Mouse (Mus musculus) ovary, postnatal 14 days (tissue): ENCODE results near the gene Pes1.
"Not testable (repeated sequence)": the region's sequence is repeated elsewhere in the genome, so short reads cannot be mapped to it uniquely, and the experiment has no call there.

Experiments
- DNase-seq: peaks from one replicate; pipeline ENCODE4 v3.0.0; 2022; ENCODE audit warnings: low spot score

Pes1 gene

DNA sequence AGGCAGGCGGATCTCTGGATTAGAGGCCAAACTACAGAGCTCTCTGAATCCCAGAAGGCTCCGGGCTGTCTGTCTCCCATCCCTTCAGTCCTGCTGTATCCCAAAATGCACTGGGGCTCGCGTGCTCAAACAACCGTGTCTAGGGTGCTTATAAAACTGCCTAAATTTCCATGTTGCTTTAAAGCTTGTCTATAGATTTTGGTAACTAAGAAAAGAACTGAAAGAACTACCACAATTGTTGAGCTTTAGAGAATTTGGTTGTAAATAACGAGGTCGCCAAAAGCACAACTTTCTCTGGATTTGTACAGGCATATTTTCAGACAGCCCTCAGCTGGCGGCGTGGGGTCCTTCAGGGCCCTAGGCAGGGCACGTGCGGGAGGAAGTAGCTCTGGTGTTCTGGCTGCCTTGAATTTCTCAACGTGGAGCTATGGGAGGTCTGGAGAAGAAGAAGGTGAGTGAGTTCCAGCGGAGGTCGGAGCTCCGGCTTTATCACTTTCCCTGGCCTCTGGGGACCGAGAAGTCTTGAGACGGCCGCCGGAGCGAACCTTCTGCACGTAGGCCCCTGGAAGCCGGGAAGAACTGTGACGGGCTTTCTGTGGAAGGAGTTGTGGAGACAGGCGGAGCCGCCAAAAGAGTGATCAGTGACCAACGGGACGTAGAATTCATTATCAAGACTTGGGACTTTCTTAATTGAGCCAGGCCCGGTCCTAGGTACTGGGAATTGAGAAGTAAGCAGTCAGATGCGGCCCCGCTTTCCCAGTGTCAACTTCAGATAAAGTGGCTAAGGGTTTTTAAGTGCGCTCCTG lies at the start of gene Pes1:
TSS of gene Pes1 (plus strand) at position 366 of the 806 bp plus-strand sequence.
- peak; percentile 67 for DNase-seq

DNA sequence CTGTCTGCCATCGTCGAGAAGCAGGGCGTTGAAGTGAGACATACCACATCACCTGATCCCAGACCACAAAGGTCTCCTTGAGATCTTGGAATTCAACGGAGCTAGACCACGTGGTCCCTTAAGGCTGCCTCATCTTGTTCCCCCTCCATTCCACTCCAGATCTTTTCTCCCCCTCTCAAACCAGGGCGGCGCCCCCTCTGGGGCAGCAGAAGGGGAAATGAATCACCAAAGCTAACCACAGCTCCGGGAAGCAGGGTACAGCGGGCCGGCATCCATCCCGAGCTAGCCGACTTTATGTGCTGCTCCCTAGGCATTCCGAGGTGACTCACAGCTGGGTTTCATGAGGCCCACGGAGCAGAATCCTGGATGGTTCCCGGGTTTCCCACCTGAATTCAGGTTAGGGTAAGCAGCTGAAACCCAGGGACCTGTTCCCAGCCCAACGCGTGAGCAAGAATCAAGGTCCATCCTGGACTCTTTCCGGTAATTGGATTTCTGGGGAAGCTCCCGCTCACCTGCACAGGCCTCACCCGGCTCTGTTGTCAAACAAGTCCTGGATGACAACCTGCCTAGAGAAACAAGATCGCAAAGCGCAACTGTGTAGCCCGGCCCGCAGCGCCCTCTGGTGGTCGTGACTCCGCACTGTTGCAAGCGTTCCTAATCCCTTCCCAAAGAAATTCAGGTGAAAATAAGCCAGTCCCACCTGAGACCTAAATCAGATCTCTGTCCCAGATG lies 49.5 kb upstream of the Pes1 start, which contains the start of gene Slc35e4:
TSS of gene Slc35e4 (minus strand) at position 556 of the 732 bp plus-strand sequence.
- DNase-seq, result peak; percentile 77

DNA sequence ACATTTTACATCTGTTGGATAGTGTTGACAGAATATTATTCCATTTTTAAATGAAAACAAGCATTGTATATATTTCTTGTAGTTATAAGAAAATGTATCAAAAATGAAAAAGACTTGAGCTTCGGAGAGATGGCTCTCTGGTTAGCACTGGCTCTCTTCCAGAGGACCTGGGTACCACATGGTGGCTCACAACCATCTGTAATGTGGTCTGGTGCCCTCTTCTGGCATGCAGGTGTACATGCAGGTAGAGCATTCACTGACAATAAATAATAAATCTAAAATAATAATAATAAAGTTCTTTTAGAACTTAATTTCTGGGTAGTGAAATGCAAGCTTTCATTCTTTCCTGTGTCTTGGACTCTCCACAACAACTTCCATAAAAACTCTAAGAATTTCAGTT lies 45.0 kb upstream of the Pes1 start:
- DNase-seq, result no peak

DNA sequence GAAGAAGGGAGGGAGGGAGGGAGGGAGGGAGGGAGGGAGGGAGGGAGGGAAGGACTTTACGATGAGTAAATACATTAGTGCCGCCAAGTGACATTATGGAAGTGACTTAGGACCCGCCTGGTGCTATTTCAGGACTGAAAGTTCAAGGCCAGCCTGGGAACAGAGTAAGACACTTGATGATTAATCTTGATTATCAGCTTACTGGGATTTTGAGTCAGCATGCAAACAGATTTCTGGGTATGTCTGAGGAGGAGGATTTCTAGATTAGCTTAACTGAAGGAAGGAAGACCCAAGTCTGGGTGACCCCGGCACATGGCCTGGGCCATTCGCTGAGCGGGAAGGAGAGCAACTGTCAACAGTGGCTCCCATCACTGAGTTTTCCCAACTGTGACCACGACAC lies 43.3 kb upstream of the Pes1 start:
- DNase-seq, result no peak

DNA sequence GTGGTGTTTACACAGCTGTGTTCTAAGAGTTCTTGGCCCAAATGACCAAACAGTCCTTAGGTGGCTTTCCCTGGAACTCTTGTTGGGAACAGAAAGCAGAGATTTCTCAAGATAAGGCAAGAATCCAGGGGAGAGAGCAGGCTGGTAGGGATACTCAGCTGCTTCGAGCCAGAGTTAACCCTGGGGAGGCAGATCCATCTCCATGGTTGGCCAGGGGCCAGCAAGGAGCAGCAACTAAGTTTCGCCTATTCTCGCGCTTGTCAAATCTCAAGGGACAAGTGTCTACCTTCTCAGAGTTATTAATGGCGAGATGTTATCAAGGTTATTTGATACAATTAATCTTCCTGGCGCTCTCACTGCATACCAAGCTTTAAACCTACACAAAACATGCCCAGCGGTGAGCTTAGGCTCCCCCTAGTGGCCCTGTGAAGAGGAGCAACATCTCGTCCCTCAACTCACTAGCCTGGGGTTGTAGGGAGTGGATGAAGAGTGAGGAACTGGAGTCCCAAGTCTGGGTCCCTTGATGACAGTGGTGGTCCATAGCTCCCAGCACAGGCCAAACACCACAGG lies 42.4 kb upstream of the Pes1 start:
- DNase-seq, result no peak

DNA sequence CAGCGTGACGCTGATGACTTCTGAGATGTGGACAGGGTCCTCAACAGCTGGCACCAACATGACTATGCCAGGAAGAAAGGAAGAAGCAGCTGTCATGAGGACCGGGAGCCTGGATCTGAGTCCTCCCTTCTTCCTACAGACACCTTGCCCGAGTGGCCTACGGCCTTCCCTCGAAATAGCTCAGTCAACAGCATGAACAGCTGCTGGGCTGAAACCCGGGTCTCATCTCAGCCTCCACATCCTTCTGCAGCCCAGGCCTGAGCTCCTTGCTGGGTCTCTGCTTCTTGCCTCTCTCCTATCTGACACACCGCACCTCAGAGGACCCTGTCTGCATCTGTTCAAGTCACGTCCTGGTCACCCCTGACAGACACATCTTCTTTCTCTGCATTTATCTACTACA lies 41.7 kb upstream of the Pes1 start:
- DNase-seq, result no peak

DNA sequence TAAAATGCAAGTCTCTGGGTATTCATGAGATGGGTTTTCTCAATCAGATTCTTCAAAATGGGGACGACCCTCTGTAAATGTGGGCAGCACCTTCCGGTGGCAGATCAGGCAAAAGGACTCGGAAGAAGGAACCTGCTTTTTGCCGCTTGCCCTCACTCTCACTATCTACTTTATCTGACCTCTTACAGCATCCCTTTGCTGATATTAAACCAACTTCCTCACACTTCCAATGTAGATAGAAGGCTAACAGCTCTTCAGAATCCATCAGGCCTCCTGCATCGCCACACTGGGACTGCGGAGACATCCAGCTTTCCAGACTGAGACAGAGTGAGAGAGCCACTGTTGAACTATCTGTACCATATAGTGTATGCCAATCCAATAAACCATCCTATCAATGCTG lies 41.0 kb upstream of the Pes1 start:
- no peak for DNase-seq

DNA sequence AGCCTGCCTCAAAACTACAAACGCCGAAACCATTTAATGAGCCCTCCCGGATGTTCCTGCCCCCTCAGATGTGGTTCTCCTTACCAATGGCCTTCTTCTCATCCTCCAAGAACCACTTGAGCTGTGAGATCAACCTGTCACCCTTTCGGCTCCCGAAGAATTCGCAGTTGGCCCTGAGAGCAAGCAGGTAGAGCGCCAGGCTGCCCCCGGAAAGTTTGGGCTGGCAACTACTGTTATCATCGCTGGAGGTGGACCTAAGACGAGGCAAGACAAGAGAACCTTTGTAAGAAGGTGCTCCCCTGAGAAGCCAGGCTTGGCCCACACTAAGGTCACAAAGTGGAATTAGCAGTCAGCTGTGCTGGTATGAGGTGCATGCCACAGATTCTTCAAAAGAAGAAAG lies 37.9 kb upstream of the Pes1 start:
- no peak for DNase-seq

DNA sequence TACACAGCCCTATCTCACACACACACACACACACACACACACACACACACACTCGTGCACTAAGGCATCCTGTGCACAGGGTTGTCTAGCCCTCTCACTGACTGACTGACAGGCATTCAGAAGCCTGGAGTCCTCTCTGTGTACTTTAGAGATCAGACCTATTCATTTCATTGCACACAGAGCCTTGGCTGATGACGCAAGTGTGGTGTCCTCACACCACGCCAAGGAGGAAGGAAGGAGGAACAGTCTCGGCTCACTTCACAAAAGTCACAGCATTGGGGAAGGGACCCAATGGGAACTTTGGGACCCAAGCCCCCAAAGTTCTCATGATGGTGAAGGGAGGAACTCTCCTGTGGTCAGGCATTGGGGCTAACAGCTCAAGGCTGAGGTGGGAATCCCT lies 33.8 kb upstream of the Pes1 start:
- no peak for DNase-seq

DNA sequence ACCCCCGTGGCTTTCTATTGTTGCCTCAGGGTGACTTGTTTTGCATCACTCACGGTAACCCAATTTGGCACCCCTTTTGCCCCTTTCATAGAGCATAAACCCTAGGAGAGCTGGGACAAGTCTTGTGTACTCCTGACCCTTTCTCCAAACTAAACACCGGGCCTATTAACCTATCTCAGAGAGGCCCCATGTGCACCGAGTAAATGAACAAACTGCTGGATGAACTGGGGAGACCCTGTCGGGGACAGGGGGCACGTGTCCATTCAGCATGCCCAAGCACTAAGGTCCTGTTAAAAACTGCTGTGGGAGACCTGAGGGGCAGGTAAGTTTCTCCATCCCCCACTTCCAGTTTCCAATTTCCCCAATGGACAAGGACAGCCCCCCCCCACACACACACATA lies 32.8 kb upstream of the Pes1 start:
- DNase-seq, result no peak

DNA sequence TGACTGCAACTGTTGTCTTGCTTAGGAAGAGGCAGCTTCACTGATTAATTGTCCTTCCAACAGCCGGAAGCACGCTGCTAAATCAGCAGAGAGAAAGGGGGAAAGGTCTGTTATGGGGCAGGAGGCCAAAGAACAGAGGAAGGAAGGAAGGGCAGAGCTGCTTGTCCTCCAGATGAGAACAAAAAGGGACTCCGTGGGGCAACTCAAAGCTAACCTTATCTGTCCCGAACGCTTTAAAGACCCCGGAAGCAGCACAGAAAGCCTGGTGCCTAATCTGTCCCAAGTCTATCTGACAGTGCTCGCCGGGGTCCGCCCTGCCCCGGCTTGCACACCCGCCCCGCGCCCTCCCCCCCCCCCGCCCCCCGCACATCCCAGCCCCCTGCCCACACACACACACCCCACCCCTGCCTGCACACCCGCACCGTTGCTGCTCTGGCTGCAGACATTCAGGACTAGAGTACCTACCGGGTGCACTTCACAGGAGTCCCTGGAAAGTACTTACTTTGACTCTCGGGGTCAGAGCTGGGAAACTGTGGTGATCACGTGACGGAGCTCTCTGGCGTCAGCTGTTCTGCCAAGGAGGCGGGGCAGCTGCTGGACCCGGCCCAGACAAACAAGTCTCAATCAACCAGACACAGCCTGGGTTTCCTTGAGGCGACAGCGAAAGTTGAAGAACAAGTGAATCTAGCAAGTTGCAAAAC lies 32.1 kb upstream of the Pes1 start, which contains the start of gene Tcn2:
TSS of gene Tcn2 (minus strand) at position 649 of the 701 bp plus-strand sequence.
- peak; percentile 68 for DNase-seq

DNA sequence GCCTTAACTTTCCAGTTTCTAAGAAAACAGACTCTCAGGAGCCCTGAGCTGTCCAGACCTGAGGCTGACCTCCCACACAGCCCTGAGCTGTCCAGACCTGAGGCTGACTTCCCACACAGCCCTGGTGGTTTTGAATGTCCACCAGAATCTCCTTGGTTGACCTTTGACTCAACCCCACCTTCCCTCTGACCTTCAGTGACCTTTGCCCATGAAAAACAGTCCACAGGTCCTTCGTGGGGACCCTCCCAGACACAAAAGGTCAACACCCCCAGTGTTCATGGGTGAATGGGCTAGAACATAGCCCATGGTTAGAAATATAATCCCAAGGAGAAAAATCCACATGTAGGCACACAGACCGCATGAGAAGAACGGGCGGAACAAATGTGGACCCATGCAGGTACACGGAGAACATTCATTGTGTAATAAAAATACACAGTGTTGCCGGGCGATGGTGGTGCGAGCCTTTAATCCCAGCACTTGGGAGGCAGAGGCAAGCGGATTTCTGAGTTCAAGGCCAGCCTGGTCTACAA lies 30.0 kb upstream of the Pes1 start:
- DNase-seq, result no peak

DNA sequence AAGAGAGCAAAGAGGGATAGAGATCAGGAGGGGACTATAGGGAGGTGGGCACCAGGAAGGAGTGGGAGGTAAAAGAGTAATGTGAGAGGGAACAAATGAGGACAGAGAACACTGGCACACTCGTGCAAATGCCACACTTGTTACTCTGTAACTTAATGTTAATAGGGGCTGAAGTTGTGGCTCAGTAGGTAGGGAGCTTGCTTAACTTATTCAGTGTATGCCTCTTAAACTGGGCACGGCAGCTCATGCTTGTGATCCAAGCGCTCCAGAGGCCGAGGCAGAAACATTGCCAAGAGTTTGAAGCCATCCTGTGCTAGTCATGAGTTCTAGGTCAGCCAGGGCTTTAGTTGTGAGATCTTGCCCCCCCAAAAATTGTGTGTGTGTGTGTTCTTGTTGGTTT lies 28.6 kb upstream of the Pes1 start:
- DNase-seq, result no peak

DNA sequence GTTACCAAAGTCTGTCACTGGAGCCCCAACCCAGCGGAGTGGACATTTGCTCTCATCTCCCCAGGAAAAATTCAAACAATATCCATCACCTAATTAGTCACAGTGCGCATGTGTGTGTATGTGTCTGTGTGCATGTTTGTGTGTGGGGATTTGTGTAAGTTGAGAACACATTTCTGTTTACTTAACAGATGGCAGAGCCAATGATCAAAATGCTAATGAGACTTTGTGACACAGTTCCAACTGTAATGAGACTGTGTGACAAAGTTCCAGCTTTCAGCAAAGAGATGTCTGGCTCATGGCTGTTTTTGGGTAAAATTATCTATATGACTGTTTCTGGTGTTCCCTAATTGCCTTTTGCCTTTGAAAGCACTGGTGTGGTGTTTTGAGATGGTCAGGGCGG lies 27.5 kb upstream of the Pes1 start:
- DNase-seq, result no peak

DNA sequence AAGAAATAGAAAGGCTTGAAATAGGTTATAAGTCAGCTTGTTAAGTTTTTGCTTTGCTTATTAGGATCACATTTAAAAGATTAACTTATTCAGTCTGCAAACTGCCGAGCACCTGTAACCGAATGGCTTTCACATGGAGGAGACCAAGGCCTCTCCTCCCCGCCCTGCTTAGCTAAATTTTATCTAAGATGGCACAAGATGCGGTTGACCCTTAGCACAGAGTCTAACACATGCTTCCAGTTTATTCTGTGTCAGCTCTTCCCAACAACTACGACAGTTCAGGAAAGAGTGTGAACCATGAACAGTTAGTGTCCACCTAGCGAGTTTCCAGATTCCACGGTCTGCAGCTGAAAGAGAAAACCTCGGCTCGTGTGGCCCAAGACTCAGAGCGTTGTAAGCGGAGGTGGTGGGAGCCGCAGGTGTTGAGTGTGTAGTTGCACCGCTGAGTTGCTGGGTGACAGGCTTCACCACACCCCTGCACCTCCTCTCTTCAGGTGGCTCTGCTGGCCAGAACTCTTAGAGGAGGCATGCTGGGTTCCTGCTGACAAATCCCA lies 26.4 kb upstream of the Pes1 start:
- DNase-seq, result no peak

DNA sequence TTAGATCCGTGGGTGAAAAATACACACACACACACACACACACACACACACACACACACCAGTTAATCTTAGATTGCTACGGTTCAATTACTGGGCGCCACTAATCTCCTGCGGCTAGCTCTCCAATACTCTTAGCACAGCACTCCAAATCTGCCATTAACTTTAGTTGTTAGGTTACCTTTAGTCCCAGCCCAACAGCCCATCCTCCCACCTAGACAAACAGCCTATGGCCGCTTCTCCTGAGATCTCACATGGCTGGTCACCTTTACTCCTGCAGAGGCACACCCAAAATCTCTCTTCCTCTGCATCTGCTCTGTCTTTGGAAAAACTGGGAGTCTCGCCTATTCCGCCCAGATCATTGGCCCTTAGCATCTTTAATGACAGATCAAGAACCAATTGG lies 22.4 kb upstream of the Pes1 start:
- no peak for DNase-seq

DNA sequence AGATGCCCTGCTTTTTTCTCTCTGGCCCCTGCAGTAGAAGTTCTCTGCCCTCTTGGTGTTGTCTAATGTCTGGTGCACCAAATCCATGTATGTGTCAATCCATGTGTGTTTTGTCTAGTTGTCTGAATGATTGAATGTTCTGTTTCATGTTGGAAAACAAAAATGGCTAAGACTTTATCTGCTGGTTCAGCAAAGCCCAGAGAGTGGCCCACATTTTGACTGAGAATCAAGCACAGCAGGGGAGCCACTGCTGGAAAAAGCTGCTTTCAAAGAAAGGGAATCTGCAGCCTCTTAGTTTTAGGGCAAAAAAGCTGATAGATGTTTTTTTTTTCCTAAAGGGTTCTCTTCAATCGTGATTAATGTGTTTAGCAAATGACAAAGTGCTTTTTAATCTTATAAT lies 17.4 kb upstream of the Pes1 start:
- no peak for DNase-seq

DNA sequence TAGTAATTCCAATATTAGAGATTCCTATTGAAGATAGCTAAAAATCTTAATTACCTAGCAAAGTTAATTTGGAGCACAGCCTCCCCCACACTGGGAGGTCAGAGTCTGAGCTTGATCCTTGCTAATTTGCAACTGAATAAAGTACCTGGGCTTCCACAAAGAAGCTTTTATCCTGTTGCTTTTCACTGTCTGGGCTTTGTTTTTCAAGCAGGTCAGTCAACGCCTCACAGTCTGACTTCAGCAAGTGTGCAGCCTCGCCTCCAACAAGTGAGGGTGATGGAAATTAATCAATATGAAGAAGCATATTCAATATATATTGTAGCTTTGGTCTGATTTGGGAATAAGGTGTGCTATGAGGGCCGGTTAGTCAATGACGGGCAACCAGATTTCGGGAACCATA lies 8.9 kb upstream of the Pes1 start:
- DNase-seq, result not testable (repeated sequence)

DNA sequence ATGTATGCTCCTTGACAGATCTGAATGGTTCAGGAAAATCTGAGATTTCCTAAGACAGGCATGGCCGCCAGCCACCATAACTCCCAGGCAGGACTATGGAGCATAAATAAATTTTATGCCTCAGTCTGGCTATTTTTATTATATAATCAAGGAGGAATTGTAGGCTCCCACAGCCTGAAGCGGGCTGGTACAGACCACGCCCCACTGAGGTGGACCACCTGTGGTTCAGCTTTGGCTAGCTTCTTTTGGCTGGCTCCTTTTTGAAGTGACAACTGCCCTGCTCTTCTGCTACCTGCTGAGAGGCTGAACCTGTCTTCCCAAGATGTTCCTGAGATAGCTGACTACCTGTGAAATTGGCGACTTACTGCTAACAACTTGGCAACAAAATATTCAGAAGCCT lies 8.4 kb upstream of the Pes1 start:
- DNase-seq, result not testable (repeated sequence)

DNA sequence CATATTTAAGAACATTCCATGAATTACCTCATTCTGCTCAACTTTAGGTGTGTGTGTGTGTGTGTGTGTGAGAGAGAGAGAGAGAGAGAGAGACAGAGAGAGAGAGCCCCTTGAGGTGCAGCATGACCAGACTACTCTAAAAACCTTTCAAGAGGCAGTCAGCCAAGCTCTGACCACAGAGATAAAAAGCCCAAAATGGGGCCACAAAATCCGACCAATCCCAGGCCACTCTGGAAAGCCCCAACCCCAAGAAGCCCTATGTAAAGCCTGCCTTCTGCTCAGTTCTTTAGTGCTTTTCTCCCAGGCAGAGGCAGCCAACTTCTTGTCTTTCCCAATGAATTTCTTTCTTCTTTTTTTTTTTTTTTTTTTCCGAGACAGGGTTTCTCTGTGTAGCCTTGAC lies 2.9 kb upstream of the Pes1 start:
- DNase-seq, result no peak

DNA sequence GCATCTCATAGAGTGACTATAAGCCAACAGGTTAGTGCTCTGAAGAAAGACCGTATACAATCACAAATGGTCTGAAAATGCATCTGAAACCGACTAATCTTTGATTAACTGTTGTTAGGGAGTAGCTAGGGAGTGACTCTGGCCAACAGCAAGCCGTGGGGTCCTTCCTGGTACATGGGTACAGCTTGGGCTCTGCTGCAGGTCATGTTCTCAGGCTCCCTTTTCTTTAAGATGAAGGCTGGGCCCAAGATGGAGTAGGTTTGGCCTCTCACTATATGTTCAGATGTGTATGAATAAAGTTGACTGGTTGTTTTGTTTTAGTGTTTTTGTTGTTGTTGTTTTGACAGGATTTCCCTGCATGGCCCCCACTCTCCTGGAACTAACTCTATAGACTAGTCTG lies 2.0 kb upstream of the Pes1 start:
- no peak for DNase-seq

DNA sequence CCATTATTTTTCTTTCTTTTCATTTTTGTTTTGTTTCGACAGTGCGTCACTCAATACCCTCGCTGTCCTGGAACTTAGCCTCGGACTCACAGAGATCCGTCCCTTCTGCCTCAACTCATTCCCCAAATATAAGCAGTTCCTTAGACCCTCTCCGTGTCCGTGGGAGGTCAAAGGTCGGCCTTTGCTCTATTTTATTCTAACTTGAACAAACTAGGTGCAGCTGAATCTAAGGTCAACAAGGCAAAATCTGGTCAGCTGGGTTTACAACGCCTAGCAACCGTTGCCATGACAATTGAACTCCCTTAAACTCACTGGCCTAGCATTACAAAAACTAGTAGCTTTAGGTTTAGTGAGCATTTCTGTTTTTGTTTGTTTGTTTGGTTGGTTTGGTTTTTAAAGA lies 620 bp upstream of the Pes1 start:
- no peak for DNase-seq
